Mouse (Mus musculus) embryonic stem cell, embryonic (primary cell): Measurements from ENCODE around the gene Spata5.

Experiments used
- CTCF ChIA-PET, 4 experiments: fragments of 300-600 bp in 2 of 4; fragments of 350-600 bp in 2 of 4; sonication (Branson Sonifier 250); formaldehyde crosslinking; loops; one replicate each; lab custom pipeline; 2022; ENCODE audit warnings: inconsistent platforms in 2 of 4; lab: Charles Lee
- POLR2A ChIA-PET, 4 experiments: fragments of 300-600 bp in 2 of 4; fragments of 350-600 bp in 2 of 4; sonication (Branson Sonifier 250); formaldehyde crosslinking; loops; one replicate each; lab custom pipeline; 2022; ENCODE audit warnings: antibody characterized with exemption in 4 of 4, inconsistent platforms in 1 of 4; lab: Charles Lee

The Spata5 gene

DNA sequence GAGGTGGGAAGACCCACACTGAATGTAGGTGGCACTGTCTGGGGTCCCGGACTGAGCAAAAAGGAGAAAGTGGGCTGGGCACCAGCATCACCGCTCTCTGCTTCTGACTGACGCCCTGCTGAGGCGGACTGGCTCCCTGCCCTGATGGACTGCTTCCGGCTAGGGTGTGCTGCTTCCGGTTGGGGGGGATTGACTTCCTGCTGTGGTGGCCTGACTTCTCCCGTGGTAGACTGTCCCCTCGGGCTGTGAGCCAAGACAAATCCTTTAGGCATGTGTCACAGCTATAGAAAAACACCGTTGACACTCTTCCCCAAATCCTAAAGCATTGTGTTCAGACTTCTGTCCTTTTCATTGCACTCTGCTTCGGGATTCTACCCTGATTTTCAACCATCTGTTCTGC, 194.0 kb downstream of the Spata5 start:
- CTCF ChIA-PET, result interaction anchor here in 1 of 4 experiments (0.6 kb wide), 1 partner anchor 21 kb away, joined by 3 read pairs; no protein-coding TSS in a partner anchor
- POLR2A ChIA-PET, result interaction anchor here in 2 of 4 experiments (0.6 to 2.3 kb wide), 4 partner anchors 11 to 619 kb away, joined by 3 to 5 read pairs (median 3); no protein-coding TSS in a partner anchor

DNA sequence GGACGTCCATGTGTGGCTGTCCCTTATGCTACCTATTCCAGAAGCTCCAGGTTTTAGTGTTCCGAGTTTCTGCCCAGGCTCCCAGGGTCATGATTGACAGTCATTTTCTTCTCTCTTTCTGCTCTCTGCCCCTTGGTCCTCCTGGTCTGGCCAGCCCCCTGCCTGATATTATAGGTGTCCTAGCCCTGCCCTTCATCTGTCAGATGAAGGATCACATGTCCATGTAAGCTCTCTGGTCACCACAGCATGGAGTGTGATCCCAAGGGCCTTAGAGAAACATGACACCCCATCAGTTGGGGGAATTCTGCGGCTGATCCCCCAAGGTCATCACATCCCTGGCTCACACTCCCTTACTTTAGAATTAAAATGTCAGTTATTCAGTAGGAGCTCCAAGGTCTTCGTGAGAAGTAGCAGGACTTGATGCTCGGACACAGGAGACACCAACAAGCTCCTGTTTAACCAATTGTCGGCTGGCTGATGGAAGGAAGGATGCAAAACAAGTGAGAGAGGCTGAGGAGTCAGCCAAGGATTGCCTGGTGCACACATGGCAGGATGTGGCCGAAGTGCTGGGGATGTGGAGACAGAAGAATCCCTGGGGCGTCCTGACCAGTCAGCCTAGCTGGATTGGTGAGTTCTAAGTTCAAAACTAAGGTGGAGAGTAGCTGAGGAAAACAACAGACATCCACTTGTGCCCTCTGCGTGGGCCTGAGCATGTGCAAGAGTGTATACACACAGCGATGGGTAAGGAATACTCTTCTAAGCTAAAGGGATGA, 195.4 kb downstream of the Spata5 start:
- POLR2A ChIA-PET, result interaction anchor here in 2 of 4 experiments (0.5 to 1.5 kb wide), 3 partner anchors 24 to 95 kb away, joined by 3 to 4 read pairs (median 4); partner anchors contain the start of gene Spry1 (in 1 of the 2)
- CTCF ChIA-PET, result interaction anchor here in 1 of 4 experiments (0.6 kb wide), 1 partner anchor 267 kb away, joined by 3 read pairs; no protein-coding TSS in a partner anchor

DNA sequence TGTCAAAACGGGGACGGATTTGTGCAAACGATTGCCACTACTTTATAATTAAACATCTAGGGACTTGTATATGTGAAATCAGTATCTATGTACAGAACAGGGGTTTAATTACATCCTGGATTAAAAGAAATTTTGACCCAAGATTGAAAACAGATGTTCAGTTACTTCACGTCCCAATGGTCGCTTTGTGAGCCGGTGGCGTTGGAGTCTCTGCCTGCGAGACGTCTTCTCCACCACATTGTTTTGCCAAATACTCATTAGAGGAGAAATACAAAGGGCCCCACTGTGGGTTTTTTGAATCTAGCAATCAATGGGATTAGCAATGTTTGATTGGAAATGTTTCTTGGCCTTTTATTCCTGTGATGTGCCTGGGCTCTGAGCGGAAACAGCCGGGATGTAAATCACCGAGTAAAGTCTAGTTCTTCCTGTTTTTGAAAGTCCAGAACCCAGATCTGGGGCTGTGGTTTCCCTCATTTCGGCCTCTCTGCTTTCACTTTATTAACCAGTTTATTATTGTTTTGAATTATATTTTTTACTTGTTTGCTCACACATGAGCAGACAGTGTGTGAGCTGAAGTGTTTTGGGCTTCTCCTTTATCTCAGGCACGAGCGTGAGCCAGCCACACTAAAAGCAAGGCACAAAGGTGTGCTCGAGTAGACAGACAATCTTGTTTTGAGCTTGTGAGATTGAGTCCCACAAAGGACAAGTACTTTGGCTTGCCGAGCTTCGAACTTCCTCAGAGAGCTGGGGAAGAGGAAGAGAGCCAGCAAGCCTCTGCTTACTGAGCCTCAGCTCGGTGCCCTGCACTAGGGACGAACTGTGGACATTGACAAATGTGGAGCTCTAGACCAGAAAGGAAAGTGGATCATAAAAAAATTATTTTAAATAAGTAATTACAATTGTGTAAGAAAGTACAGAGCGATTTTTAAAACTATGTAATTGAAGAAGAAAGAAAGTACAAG, 197.2 kb downstream of the Spata5 start:
- CTCF ChIA-PET, result interaction anchor here in 1 of 4 experiments (0.5 kb wide), 1 partner anchor 358 kb away, joined by 8 read pairs; no protein-coding TSS in a partner anchor

More for the DNA sequence above, 197.2 kb downstream of the Spata5 start:
- POLR2A ChIA-PET, result interaction anchor here in 1 of 4 experiments (0.5 kb wide), 1 partner anchor 179 kb away, joined by 3 read pairs; no protein-coding TSS in a partner anchor
